16 mouse cellular contexts compared by ENCODE assay signal in the genomic region with DNA sequence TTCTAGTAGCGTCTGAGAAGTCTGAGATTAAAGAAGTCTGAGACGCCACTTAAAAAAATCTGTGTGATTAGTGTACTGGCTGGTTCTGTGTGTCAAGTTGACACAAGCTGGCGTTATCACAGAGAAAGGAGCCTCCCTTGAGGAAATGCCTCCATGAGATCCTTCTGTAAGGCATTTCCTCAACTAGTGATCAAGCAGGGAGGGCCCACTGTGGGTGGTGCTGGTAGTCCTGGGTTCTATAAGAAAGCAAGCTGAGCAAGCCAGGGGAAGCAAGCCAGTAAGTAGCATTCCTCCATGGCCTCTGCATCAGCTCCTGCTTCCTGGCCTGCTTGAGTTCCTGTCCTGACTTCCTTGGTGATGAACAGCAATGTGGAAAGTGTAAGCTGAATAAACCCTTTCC. TPM values are rescaled to one million over a fixed set of nuclear protein-coding genes. Genes with fewer than 3 reads are reported as not detected.
A peak's percentile ranks its signal among the peaks of the same experiment; 100 is the strongest.
DNase-seq lines count a peak whose midpoint lies in the region; ATAC-seq and TF ChIP-seq lines count a peak whose summit lies in the region.
"Not testable (repeated sequence)": the region's sequence is repeated elsewhere in the genome, so short reads cannot be mapped to it uniquely, and the experiment has no call there.
"Had no signal": no experiment of that assay in that cellular context is flagged by ENCODE, and none has a peak within 500 bp of the region (broad histone marks: within the 10 kb centered on the region; RNA-seq: fewer than 3 reads in every experiment).

No protein-coding gene starts in this region.

- TF ChIP-seq EP300 in MEL (IDR thresholded peaks at IDR 0.05; ENCODE audit: low read depth in 1 of 2, low read length in 2 of 2); lung, postnatal 0 days (IDR thresholded peaks at IDR 0.05): not testable (repeated sequence)

- 24% methylated on average over 3 of the region's 3 CpGs for WGBS in heart, embryonic 13.5 days
- WGBS in lung, postnatal 0 days = 16% methylated on average over 3 of the region's 3 CpGs

- not testable (repeated sequence) for H3K4me2 ChIP-seq in heart, embryonic 13.5 days; lung, postnatal 0 days (replicated peaks; ENCODE audit: low read depth, low read length)

- peaks cover 0 to 15% of the 10 kb centered on the region in 2 experiments; a peak in 3 of 4 replicates for H3K36me3 ChIP-seq in MEL (ENCODE audit: control insufficient read depth in 1 of 2, insufficient read depth in 2 of 2, low read length in 2 of 2)
- H3K36me3 ChIP-seq in heart, embryonic 13.5 days = peaks cover 16% of the 10 kb centered on the region
- not testable (repeated sequence) for H3K36me3 ChIP-seq in lung, postnatal 0 days (ENCODE audit: insufficient read depth, low read length)

- H3K4me3 ChIP-seq in MEL (ENCODE audit: control insufficient read depth in 1 of 2, insufficient read depth in 1 of 2, low read depth in 2 of 2, low read length in 2 of 2); heart, embryonic 13.5 days; lung, postnatal 0 days (ENCODE audit: low read depth, low read length): not testable (repeated sequence)

- TF ChIP-seq CTCF in MEL (IDR thresholded peaks at IDR 0.05 in 2 of 3, conservative IDR thresholded peaks at IDR 0.05 in 1 of 3; ENCODE audit: control insufficient read depth in 1 of 3, insufficient read depth in 1 of 3, low read depth in 2 of 3, low read length in 3 of 3, poor library complexity in 1 of 3, severe bottlenecking in 1 of 3); lung, postnatal 0 days (IDR thresholded peaks at IDR 0.05): not testable (repeated sequence)

- peak; percentile 22 for DNase-seq in MEL (ENCODE audit: low read depth, low spot score)
- peak; percentile 89 for DNase-seq in heart, adult 11 months
- DNase-seq in kidney, adult 11 months = peak; percentile 32
- peak; percentile 58 to 65 for DNase-seq in lung, adult 18-20 months
- peak; percentile 37 for DNase-seq in lung, postnatal 0 days (ENCODE audit: low spot score)
- peak; percentile 78 for DNase-seq in lung, postnatal 36 days

- H3K4me1 ChIP-seq in MEL (ENCODE audit: control insufficient read depth in 1 of 2, insufficient read depth in 2 of 2, low read length in 2 of 2) = peaks cover 6 to 20% of the 10 kb centered on the region in 2 experiments
- peaks cover 33% of the 10 kb centered on the region for H3K4me1 ChIP-seq in heart, embryonic 13.5 days
- not testable (repeated sequence) for H3K4me1 ChIP-seq in lung, postnatal 0 days (ENCODE audit: insufficient read depth, low read depth, low read length)

- not testable (repeated sequence) for H3K27me3 ChIP-seq in MEL (ENCODE audit: control insufficient read depth in 1 of 2, insufficient read depth in 2 of 2, low read length in 2 of 2); heart, embryonic 13.5 days (replicated peaks); lung, postnatal 0 days (replicated peaks; ENCODE audit: insufficient read depth, low read length)

- H3K27ac ChIP-seq in MEL (ENCODE audit: control insufficient read depth, low read depth, low read length) = not testable (repeated sequence)
- peak overlapping the region; percentile 69 for H3K27ac ChIP-seq in heart, embryonic 13.5 days (replicated peaks)
- 0 out of 2 replicates have a peak overlapping the region, but pooled peaks have one; percentile 73 for H3K27ac ChIP-seq in lung, postnatal 0 days (ENCODE audit: low read length)

- TF ChIP-seq RAD21 in MEL (IDR thresholded peaks at IDR 0.05; ENCODE audit: low read depth, low read length) = not testable (repeated sequence)

- H3K79me2 ChIP-seq in MEL (ENCODE audit: control insufficient read depth, insufficient read depth, low read length, poor library complexity) = not testable (repeated sequence)

- ATAC-seq in heart, embryonic 13.5 days (ENCODE audit: extremely low read depth, insufficient number of reproducible peaks, low FRiP score, low TSS enrichment); lung, postnatal 0 days: not testable (repeated sequence)

- not testable (repeated sequence) for H3K9me3 ChIP-seq in MEL (replicated peaks; ENCODE audit: insufficient read depth, low read length); heart, embryonic 13.5 days; lung, postnatal 0 days (ENCODE audit: low read length)

- TF ChIP-seq POLR2A in MEL (IDR thresholded peaks at IDR 0.05; ENCODE audit: control insufficient read depth in 1 of 2, insufficient read depth in 1 of 2, low read depth in 1 of 2, low read length in 2 of 2, poor library complexity in 1 of 2) = not testable (repeated sequence)

- H3K9ac ChIP-seq in MEL (ENCODE audit: control insufficient read depth, low read depth, low read length, poor library complexity, severe bottlenecking); heart, embryonic 13.5 days; lung, postnatal 0 days (replicated peaks; ENCODE audit: low read depth): not testable (repeated sequence)

TF ChIP-seq in MEL, 35 proteins besides CTCF, POLR2A, EP300 and RAD21:
- TF ChIP-seq TCF12 (IDR thresholded peaks at IDR 0.05; ENCODE audit: low read depth, low read length) (0 out of 2 replicates have a peak, but pooled peaks have one; percentile 13), RCOR1 (IDR thresholded peaks at IDR 0.05; ENCODE audit: low read depth, low read length) (peak; percentile 70)

RNA-seq across cellular contexts. Expression of gene Klhl5, which starts 4.9 kb away (rescaled TPM):
- 7.6 and 8.0 TPM in 2 replicates for total RNA-seq in MEL (2012; rRNA removed)
- polyA plus RNA-seq in MEL (2012; ENCODE audit: insufficient read depth in 1 of 2, insufficient read length in 2 of 2, low read depth in 1 of 2, low replicate concordance in 2 of 2, missing spikeins in 1 of 2) = 10 to 100 TPM in 1 of 2 experiments, not detected in 1; 15.5 TPM
- polyA plus RNA-seq in heart, embryonic 13.5 days (2015; fragmentation: Nextera tagmentation; extraction: Ambion mirVana) = 12.3 and 14.1 TPM in 2 replicates
- polyA plus RNA-seq in lung, postnatal 0 days (2015; fragmentation: Nextera tagmentation; extraction: Ambion mirVana) = 69.3 and 72.0 TPM in 2 replicates

RNA-seq across cellular contexts. Expression of gene Tmem156, which starts 20.3 kb away (rescaled TPM):
- 2.6 and 4.5 TPM in 2 replicates for total RNA-seq in MEL (2012; rRNA removed)
- 1 to 10 TPM in 1 of 2 experiments, not detected in 1; 4.1 TPM for polyA plus RNA-seq in MEL (2012; ENCODE audit: insufficient read depth in 1 of 2, insufficient read length in 2 of 2, low read depth in 1 of 2, low replicate concordance in 2 of 2, missing spikeins in 1 of 2)
- 0.19 TPM in 1 of 2 replicates, not detected in the other for polyA plus RNA-seq in heart, embryonic 13.5 days (2015; fragmentation: Nextera tagmentation; extraction: Ambion mirVana)
- polyA plus RNA-seq in lung, postnatal 0 days (2015; fragmentation: Nextera tagmentation; extraction: Ambion mirVana) = 1.9 TPM in 2 replicates
- total RNA-seq: adrenal gland, postnatal 36 days; gastrocnemius, postnatal 25 days had no signal
- polyA plus RNA-seq: embryonic facial prominence, embryonic 12.5 days; forebrain, embryonic 11.5 days; heart, embryonic 11.5 days; hindbrain, embryonic 10.5 days; hindbrain, embryonic 13.5 days; hindbrain, embryonic 16.5 days; Patski had no signal

Comparison
In these comparisons a context has a peak if more than half of its experiments do, and no peak if none do; other contexts are left out.
1. DNase-seq: peak in every context shown above with its lines; median percentile 89 in heart, adult 11 months; 78 in lung, postnatal 36 days; 62 in lung, adult 18-20 months; 37 in lung, postnatal 0 days; 32 in kidney, adult 11 months; 22 in MEL.